8 mouse cellular contexts compared by ENCODE assay signal in the genomic region with DNA sequence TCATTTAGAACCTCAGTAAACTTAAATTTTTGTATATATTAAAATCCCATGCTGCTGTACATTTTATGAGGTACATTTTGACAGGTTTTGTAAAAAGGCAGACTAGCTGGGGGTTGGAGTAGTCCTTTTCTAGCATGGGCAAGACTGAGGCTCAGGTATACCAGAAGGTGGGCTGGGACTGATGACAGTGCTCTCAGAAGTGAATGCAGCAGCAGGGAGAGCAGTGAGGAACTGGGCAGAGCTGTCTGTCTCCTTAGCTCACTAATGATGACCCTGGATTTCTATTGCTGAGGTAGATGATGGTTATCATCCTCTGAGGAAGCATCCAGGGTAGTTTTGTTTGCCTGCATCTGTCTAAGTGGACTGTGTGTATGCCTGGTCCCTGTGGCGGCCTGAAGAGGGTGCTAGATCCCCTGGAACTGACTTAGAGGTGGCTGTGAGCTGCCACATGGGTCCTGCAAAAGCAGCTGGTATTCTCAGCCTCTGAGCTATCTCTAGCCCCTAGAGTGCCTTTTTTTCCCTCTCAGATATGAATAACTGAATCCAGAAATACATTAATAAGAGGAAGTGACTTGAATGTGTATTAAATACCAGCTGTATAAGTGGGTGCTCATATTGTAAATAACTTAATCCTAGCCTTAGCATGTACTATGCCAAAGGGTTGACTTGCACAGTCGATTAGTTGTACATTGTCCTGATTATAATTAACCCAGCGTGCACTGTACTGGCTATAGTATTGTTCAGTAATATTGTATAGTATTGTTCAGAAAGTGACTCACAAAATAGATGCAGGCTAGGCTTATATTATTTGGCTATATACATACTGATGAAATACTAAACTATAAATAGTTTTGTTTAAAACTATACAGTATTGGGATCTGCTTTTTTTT. TPM values are rescaled to one million over a fixed set of nuclear protein-coding genes. Genes with fewer than 3 reads are reported as not detected.
A peak's percentile ranks its signal among the peaks of the same experiment; 100 is the strongest.
DNase-seq lines count a peak whose midpoint lies in the region; ATAC-seq and TF ChIP-seq lines count a peak whose summit lies in the region.

No protein-coding gene starts in this region.

- no peak for TF ChIP-seq POLR2A in bone marrow, adult 2 months (IDR thresholded peaks at IDR 0.05; ENCODE audit: borderline replicate concordance, control insufficient read depth, low read depth, low read length)

- peak; percentile 75 to 80 for ATAC-seq in hematopoietic stem cell, adult 5-6 weeks (replicated peaks in 1 of 2; ENCODE audit: insufficient read depth in 1 of 2, low FRiP score in 2 of 2, low TSS enrichment in 1 of 2, low read depth in 1 of 2, poor library complexity in 2 of 2, severe bottlenecking in 2 of 2)
- peak; percentile 74 for ATAC-seq in liver, postnatal 0 days
- peak; percentile 71; the same call in 1 of the 2 replicates for ATAC-seq in neural tube, embryonic 14.5 days (ENCODE audit: low read depth)

- peaks cover 1% of the 10 kb centered on the region; the same call in 1 of the 2 replicates for H3K4me1 ChIP-seq in bone marrow, adult 2 months (ENCODE audit: control insufficient read depth, insufficient read depth, low read length)
- H3K4me1 ChIP-seq in liver, postnatal 0 days (ENCODE audit: insufficient read depth): peaks cover 12% of the 10 kb centered on the region; the same call in 1 of the 2 replicates
- H3K4me1 ChIP-seq in neural tube, embryonic 14.5 days (ENCODE audit: control insufficient read depth, insufficient read depth, low read length): no peaks in the 10 kb centered on the region

- H3K9me3 ChIP-seq in liver, postnatal 0 days (ENCODE audit: low read length): no peaks in the 10 kb centered on the region
- no peaks in the 10 kb centered on the region for H3K9me3 ChIP-seq in neural tube, embryonic 14.5 days (ENCODE audit: control insufficient read depth, low read length)

- TF ChIP-seq CTCF in gastrocnemius, adult 2 months (IDR thresholded peaks at IDR 0.05): peak; percentile 57
- TF ChIP-seq CTCF in bone marrow, adult 2 months (IDR thresholded peaks at IDR 0.05; ENCODE audit: control insufficient read depth, insufficient read depth, low read length): peak; percentile 81
- TF ChIP-seq CTCF in liver, postnatal 0 days (IDR thresholded peaks at IDR 0.05; ENCODE audit: low read depth): peak; percentile 77

- TF ChIP-seq EP300 in liver, postnatal 0 days (IDR thresholded peaks at IDR 0.05; ENCODE audit: low read depth): no peak

- peak; percentile 41 for DNase-seq in gastrocnemius, adult 2 months
- no peak for DNase-seq in gastrocnemius, adult 8-10 months (ENCODE audit: low spot score in 2 of 2)
- peak; percentile 76 for DNase-seq in CD4-positive, CD25-positive, alpha-beta regulatory T cell, adult 2 months (ENCODE audit: low read depth, low spot score)
- DNase-seq in liver, postnatal 0 days: peak; percentile 61
- DNase-seq in layer of hippocampus, adult 8-10 months (ENCODE audit: low spot score in 2 of 2): no peak

- no peak overlapping the region for H3K4me3 ChIP-seq in gastrocnemius, adult 2 months
- H3K4me3 ChIP-seq in bone marrow, adult 2 months (replicated peaks; ENCODE audit: control insufficient read depth, low read depth, low read length): no peak overlapping the region
- H3K4me3 ChIP-seq in liver, postnatal 0 days (ENCODE audit: low read depth, low read length): no peak overlapping the region
- H3K4me3 ChIP-seq in neural tube, embryonic 14.5 days (ENCODE audit: low read depth, low read length): no peak overlapping the region

- intact Hi-C loops in gastrocnemius, adult 2 months (cut with DNase I): no loop called here

- 61% methylated on average over 3 of the region's 3 CpGs for WGBS in bone marrow, adult 2 months
- 60% methylated on average over 3 of the region's 3 CpGs for WGBS in liver, postnatal 0 days (ENCODE audit: insufficient replicate concordance)
- WGBS in neural tube, embryonic 14.5 days: 68% methylated on average over 3 of the region's 3 CpGs

- H3K27ac ChIP-seq in gastrocnemius, adult 2 months: no peak overlapping the region; the same call in 1 of the 2 replicates
- H3K27ac ChIP-seq in bone marrow, adult 2 months (ENCODE audit: control insufficient read depth, insufficient read depth, low read depth, low read length, poor library complexity): no peak overlapping the region
- no peak overlapping the region for H3K27ac ChIP-seq in liver, postnatal 0 days (ENCODE audit: low read depth)
- H3K27ac ChIP-seq in neural tube, embryonic 14.5 days (ENCODE audit: low read depth, low read length): no peak overlapping the region

- H3K27me3 ChIP-seq in liver, postnatal 0 days (ENCODE audit: insufficient read depth, low read length): no peaks in the 10 kb centered on the region
- H3K27me3 ChIP-seq in neural tube, embryonic 14.5 days (ENCODE audit: control insufficient read depth, insufficient read depth, low read length): no peaks in the 10 kb centered on the region

- H3K9ac ChIP-seq in liver, postnatal 0 days (replicated peaks): 0 out of 2 replicates have a peak overlapping the region, but pooled peaks have one; percentile 9
- H3K9ac ChIP-seq in neural tube, embryonic 14.5 days (replicated peaks; ENCODE audit: low read depth, low read length): no peak overlapping the region

- peaks cover 11% of the 10 kb centered on the region; the same call in 1 of the 2 replicates for H3K36me3 ChIP-seq in liver, postnatal 0 days (replicated peaks; ENCODE audit: insufficient read depth, low read length)
- 0 out of 2 replicates have a peak, but pooled peaks cover 2% of the 10 kb centered on the region for H3K36me3 ChIP-seq in neural tube, embryonic 14.5 days (ENCODE audit: control insufficient read depth, insufficient read depth, low read length)

- H3K4me2 ChIP-seq in liver, postnatal 0 days (ENCODE audit: low read depth, low read length): no peak overlapping the region
- no peak overlapping the region for H3K4me2 ChIP-seq in neural tube, embryonic 14.5 days (ENCODE audit: low read depth, low read length)

RNA-seq across cellular contexts. Expression of a gene that starts 10.5 kb away (rescaled TPM):
- total RNA-seq in gastrocnemius, adult 2 months (2021): 10 to 100 TPM; 13.6 to 16.4 TPM
- 10 to 100 TPM in 3 of 4 experiments, 1 to 10 TPM in 1; 9.6 to 15.4 (median 12.6) TPM for total RNA-seq in gastrocnemius, adult 8-10 months (2022)
- 14.8 and 23.0 TPM in 2 replicates for polyA plus RNA-seq in bone marrow, adult 2 months (2011; ENCODE audit: insufficient read depth, insufficient read length, low replicate concordance, missing spikeins)
- 79.7 and 81.8 TPM in 2 replicates for total RNA-seq in hematopoietic stem cell, adult 5-6 weeks (2017)
- 10.7 and 12.5 TPM in 2 replicates for polyA plus RNA-seq in liver, postnatal 0 days (2015; fragmentation: Nextera tagmentation; extraction: Ambion mirVana)
- 21.4 and 24.1 TPM in 2 replicates for polyA plus RNA-seq in neural tube, embryonic 14.5 days (2014; fragmentation: Nextera tagmentation; extraction: Ambion mirVana)
- 10 to 100 TPM; 21.7 to 28.1 (median 25.8) TPM for total RNA-seq in layer of hippocampus, adult 8-10 months (2022)

Comparison
In these comparisons a context has a peak if more than half of its experiments do, and no peak if none do; other contexts are left out.
1. DNase-seq: peak in gastrocnemius, adult 2 months (single experiment), CD4-positive, CD25-positive, alpha-beta regulatory T cell, adult 2 months (single experiment) and liver, postnatal 0 days (single experiment); none in gastrocnemius, adult 8-10 months (0 of 2) and layer of hippocampus, adult 8-10 months (0 of 2).
2. Peak in every context shown above with its lines, with median percentiles within 50 percentile points of each other: CTCF ChIP-seq and ATAC-seq.